Mouse (Mus musculus) testis, adult 2 months (tissue): ENCODE data around the gene Bri3. TPM values are rescaled to one million over a fixed set of nuclear protein-coding genes. Genes with fewer than 3 reads are reported as not detected.

ENCODE experiments used
- H3K27ac ChIP-seq: fragments of 200-500 bp; 2 replicates; pipeline ENCODE4 v1.5.1; 2012; ENCODE audit warnings: low read depth, low read length; ENCODE audit not compliant: control insufficient read depth, insufficient read depth
- H3K27me3 ChIP-seq: fragments of 200-500 bp; 2 replicates; pipeline ENCODE4 v1.6.1; 2012; ENCODE audit warnings: mild to moderate bottlenecking, low read length, moderate library complexity; ENCODE audit not compliant: control insufficient read depth, insufficient read depth
- H3K36me3 ChIP-seq: fragments of 200-500 bp; 2 replicates; pipeline ENCODE4 v1.6.1; 2012; ENCODE audit warnings: mild to moderate bottlenecking, low read length; ENCODE audit not compliant: control insufficient read depth, insufficient read depth
- H3K4me1 ChIP-seq: fragments of 200-500 bp; 2 replicates; pipeline ENCODE4 v1.6.1; 2012; ENCODE audit warnings: low read length; ENCODE audit not compliant: control insufficient read depth, insufficient read depth
- H3K4me3 ChIP-seq: fragments of 200-500 bp; 2 replicates; pipeline ENCODE4 v1.5.1; 2012; ENCODE audit warnings: low read depth, mild to moderate bottlenecking, low read length, moderate library complexity, mixed read lengths; ENCODE audit not compliant: control insufficient read depth
- CTCF ChIP-seq: fragments of 200-500 bp; IDR thresholded peaks from 2 replicates; pipeline ENCODE4 v1.5.1; 2012; ENCODE audit warnings: low read depth, mild to moderate bottlenecking, inconsistent platforms, low read length, moderate library complexity; ENCODE audit not compliant: control insufficient read depth, insufficient read depth, insufficient replicate concordance
- POLR2A ChIP-seq: fragments of 200-500 bp; IDR thresholded peaks from 2 replicates; pipeline ENCODE4 v1.6.1; 2012; ENCODE audit warnings: low read depth, mild to moderate bottlenecking, inconsistent platforms, low read length, moderate library complexity; ENCODE audit not compliant: control insufficient read depth
- polyA plus RNA-seq: library from polyadenylated mRNA; depleted of rRNA; stranded (reverse); fragments of >200 nt; gene quantifications from 2 replicates; pipeline ENCODE4 v1.2.3, GENCODE M21; 2012

Bri3 gene
- polyA plus RNA-seq, 1 experiment, result 174 TPM

- TF ChIP-seq POLR2A, result no peak
- no peak for TF ChIP-seq CTCF
- no peak overlapping the region for H3K27ac ChIP-seq
- no peaks in the 10 kb centered on the region for H3K27me3 ChIP-seq
- no peaks in the 10 kb centered on the region for H3K36me3 ChIP-seq
- H3K4me1 ChIP-seq, result peaks cover 9% of the 10 kb centered on the region
- no peak overlapping the region for H3K4me3 ChIP-seq
These were observed 17.6 kb downstream of the Bri3 start for GRCm38 (mm10) chr5:144261829-144262228.

- TF ChIP-seq POLR2A (no peak), CTCF (no peak)
- no peaks in the 10 kb centered on the region for H3K36me3 ChIP-seq
- no peak overlapping the region for H3K27ac ChIP-seq
- no peaks in the 10 kb centered on the region for H3K27me3 ChIP-seq
- H3K4me1 ChIP-seq, result peaks cover 5% of the 10 kb centered on the region; the same call in 1 of the 2 replicates
- H3K4me3 ChIP-seq, result no peak overlapping the region
These were observed 18.8 kb downstream of the Bri3 start for GRCm38 (mm10) chr5:144263082-144263481.

GRCm38 (mm10) chr5:144263496-144263895 lies 19.3 kb downstream of the Bri3 start:
- H3K4me1 ChIP-seq, result peaks cover 3% of the 10 kb centered on the region; the same call in 1 of the 2 replicates
- no peak overlapping the region for H3K27ac ChIP-seq
- no peaks in the 10 kb centered on the region for H3K27me3 ChIP-seq
- TF ChIP-seq CTCF (no peak), POLR2A (no peak)
- H3K4me3 ChIP-seq, result no peak overlapping the region
- no peaks in the 10 kb centered on the region for H3K36me3 ChIP-seq

GRCm38 (mm10) chr5:144267535-144268241 lies 23.5 kb downstream of the Bri3 start:
- TF ChIP-seq CTCF, result no peak
- TF ChIP-seq POLR2A, result no peak
- no peak overlapping the region for H3K4me3 ChIP-seq
- no peak overlapping the region for H3K27ac ChIP-seq
- H3K4me1 ChIP-seq, result no peaks in the 10 kb centered on the region; the same call in 1 of the 2 replicates
- no peaks in the 10 kb centered on the region for H3K36me3 ChIP-seq
- no peaks in the 10 kb centered on the region for H3K27me3 ChIP-seq

GRCm38 (mm10) chr5:144269926-144270325 lies 25.7 kb downstream of the Bri3 start:
- TF ChIP-seq CTCF, result no peak
- TF ChIP-seq POLR2A, result no peak
- H3K4me1 ChIP-seq, result no peaks in the 10 kb centered on the region
- H3K36me3 ChIP-seq, result no peaks in the 10 kb centered on the region

GRCm38 (mm10) chr5:144270420-144270819 lies 26.2 kb downstream of the Bri3 start:
- Histone ChIP-seq H3K27ac (no peak overlapping the region), H3K36me3 (no peaks in the 10 kb centered on the region)
- no peak for TF ChIP-seq CTCF

More at GRCm38 (mm10) chr5:144269926-144270325, 25.7 kb downstream of the Bri3 start:
- H3K27ac ChIP-seq, result no peak overlapping the region
- no peaks in the 10 kb centered on the region for H3K27me3 ChIP-seq
- H3K4me3 ChIP-seq, result no peak overlapping the region

GRCm38 (mm10) chr5:144271118-144271517 lies 26.9 kb downstream of the Bri3 start:
- TF ChIP-seq CTCF (no peak), POLR2A (no peak)
- no peaks in the 10 kb centered on the region for H3K36me3 ChIP-seq
- no peak overlapping the region for H3K4me3 ChIP-seq

More at GRCm38 (mm10) chr5:144270420-144270819, 26.2 kb downstream of the Bri3 start:
- Histone ChIP-seq H3K27me3 (no peaks in the 10 kb centered on the region), H3K4me3 (no peak overlapping the region), H3K4me1 (no peaks in the 10 kb centered on the region)

GRCm38 (mm10) chr5:144271772-144272171 lies 27.5 kb downstream of the Bri3 start:
- H3K27ac ChIP-seq, result no peak overlapping the region
- no peak overlapping the region for H3K4me3 ChIP-seq
- H3K27me3 ChIP-seq, result no peaks in the 10 kb centered on the region
- TF ChIP-seq CTCF (no peak), POLR2A (no peak)
- no peaks in the 10 kb centered on the region for H3K4me1 ChIP-seq
- no peaks in the 10 kb centered on the region for H3K36me3 ChIP-seq

More at GRCm38 (mm10) chr5:144271118-144271517, 26.9 kb downstream of the Bri3 start:
- Histone ChIP-seq H3K27ac (no peak overlapping the region), H3K27me3 (no peaks in the 10 kb centered on the region), H3K4me1 (no peaks in the 10 kb centered on the region)
